Mouse (Mus musculus) forebrain, embryonic 12.5 days (tissue): ENCODE data around the gene Bcl11b. TPM values are rescaled to one million over a fixed set of nuclear protein-coding genes. Genes with fewer than 3 reads are reported as not detected.

ENCODE experiments used
- ATAC-seq: fragments of 200-750 bp; cut with Nextera tagmentation; 2 replicates; pipeline ENCODE4 v1.8.0; 2017; ENCODE audit warnings: moderate TSS enrichment; ENCODE audit not compliant: low FRiP score
- H3K27ac ChIP-seq: fragments of 300-500 bp; sonication (generic); 2 replicates; pipeline ENCODE4 v1.5.1; 2016; ENCODE audit warnings: mild to moderate bottlenecking
- H3K27me3 ChIP-seq: fragments of 300-500 bp; sonication (generic); 2 replicates; pipeline ENCODE4 v1.6.1; 2016; ENCODE audit warnings: mild to moderate bottlenecking
- H3K36me3 ChIP-seq: fragments of 300-500 bp; sonication (generic); replicated peaks from 2 replicates; pipeline ENCODE4 v1.6.1; 2016; ENCODE audit warnings: mild to moderate bottlenecking
- H3K4me1 ChIP-seq: fragments of 300-500 bp; sonication (generic); 2 replicates; pipeline ENCODE4 v1.6.1; 2016
- H3K4me2 ChIP-seq: fragments of 300-500 bp; sonication (generic); 2 replicates; pipeline ENCODE4 v1.6.1; 2016; ENCODE audit warnings: mild to moderate bottlenecking, moderate library complexity
- H3K4me3 ChIP-seq: fragments of 300-500 bp; sonication (generic); replicated peaks from 2 replicates; pipeline ENCODE4 v1.5.1; 2016; ENCODE audit warnings: mild to moderate bottlenecking
- H3K9ac ChIP-seq: fragments of 300-500 bp; sonication (generic); 2 replicates; pipeline ENCODE4 v1.6.1; 2016; ENCODE audit warnings: mild to moderate bottlenecking
- H3K9me3 ChIP-seq: fragments of 300-500 bp; sonication (generic); 2 replicates; pipeline ENCODE4 v1.6.1; 2016
- WGBS: fragments of 180-500 bp; shearing (Covaris S2); methylation state at CpG from one replicate; pipeline ENCODE4 v1.1.7; 2016; 5-methylcytosine and 5-hydroxymethylcytosine counted together
- polyA plus RNA-seq: library from polyadenylated mRNA; unstranded; fragments of >200 nt; fragmentation: Nextera tagmentation; extraction: Ambion mirVana; gene quantifications from 2 replicates; pipeline ENCODE4 v1.2.1, GENCODE M21; 2016

The Bcl11b gene
- polyA plus RNA-seq, 1 experiment from 2014 or later = 46.0 TPM

GRCm38 (mm10) chr12:108005488-108005800 lies 2.0 kb upstream of the Bcl11b start:
- Histone ChIP-seq H3K9me3 (no peaks in the 10 kb centered on the region), H3K27ac (peak overlapping the region; percentile 64; the same call in 1 of the 2 replicates), H3K36me3 (no peaks in the 10 kb centered on the region), H3K4me1 (peaks cover 44% of the 10 kb centered on the region), H3K27me3 (peaks cover 30% of the 10 kb centered on the region), H3K9ac (peak overlapping the region; percentile 59), H3K4me2 (peak overlapping the region; percentile 75), H3K4me3 (peak overlapping the region; percentile 96)
- ATAC-seq = peak; percentile 11; the same call in 1 of the 2 replicates
- 6% methylated on average over 14 of the region's 14 CpGs for WGBS

- Histone ChIP-seq H3K4me3 (peak overlapping the region; percentile 96), H3K4me1 (peaks cover 49% of the 10 kb centered on the region), H3K27ac (peak overlapping the region; percentile 64), H3K9ac (peak overlapping the region; percentile 59), H3K36me3 (no peaks in the 10 kb centered on the region), H3K27me3 (peaks cover 30% of the 10 kb centered on the region), H3K9me3 (no peaks in the 10 kb centered on the region), H3K4me2 (peak overlapping the region; percentile 75)
- ATAC-seq = peak; percentile 36
- under 1% methylated on average over 43 of the region's 43 CpGs for WGBS
These were observed 1.5 kb upstream of the Bcl11b start for GRCm38 (mm10) chr12:108004701-108005487.

- peak overlapping the region; percentile 99 for H3K27ac ChIP-seq
- H3K27me3 ChIP-seq = peaks cover 28% of the 10 kb centered on the region
- H3K4me1 ChIP-seq = peaks cover 48% of the 10 kb centered on the region
- H3K36me3 ChIP-seq = no peaks in the 10 kb centered on the region
- peak overlapping the region; percentile 98 for H3K9ac ChIP-seq
- WGBS = under 1% methylated on average over 35 of the region's 35 CpGs
- peak; percentile 73 for ATAC-seq
- peak overlapping the region; percentile 75 for H3K4me2 ChIP-seq
- H3K4me3 ChIP-seq = peak overlapping the region; percentile 96
- no peaks in the 10 kb centered on the region for H3K9me3 ChIP-seq
These were observed 526 bp upstream of the Bcl11b start for GRCm38 (mm10) chr12:108003928-108004327.

- Histone ChIP-seq H3K27me3 (peaks cover 19% of the 10 kb centered on the region), H3K4me2 (peak overlapping the region; percentile 75), H3K4me1 (peaks cover 60% of the 10 kb centered on the region), H3K4me3 (peak overlapping the region; percentile 96), H3K9me3 (no peaks in the 10 kb centered on the region), H3K9ac (peak overlapping the region; percentile 98), H3K36me3 (no peaks in the 10 kb centered on the region), H3K27ac (peak overlapping the region; percentile 99)
- under 1% methylated on average over 68 of the region's 78 CpGs for WGBS
- 0 out of 2 replicates have a peak, but pooled peaks have one; percentile 7 for ATAC-seq
These were observed 789 bp downstream of the Bcl11b start for GRCm38 (mm10) chr12:108002436-108003189.

GRCm38 (mm10) chr12:108001652-108002340 lies 1.6 kb downstream of the Bcl11b start:
- H3K4me2 ChIP-seq = peak overlapping the region; percentile 75
- H3K36me3 ChIP-seq = no peaks in the 10 kb centered on the region
- H3K27ac ChIP-seq = peak overlapping the region; percentile 99
- H3K4me3 ChIP-seq = peak overlapping the region; percentile 96
- no peak for ATAC-seq
- 1% methylated on average over 37 of the region's 37 CpGs for WGBS
- no peaks in the 10 kb centered on the region for H3K9me3 ChIP-seq
- H3K27me3 ChIP-seq = peaks cover 17% of the 10 kb centered on the region
- H3K9ac ChIP-seq = peak overlapping the region; percentile 98
- peaks cover 66% of the 10 kb centered on the region for H3K4me1 ChIP-seq

- ATAC-seq = no peak
- Histone ChIP-seq H3K27ac (peak overlapping the region; percentile 80), H3K4me2 (peak overlapping the region; percentile 75), H3K27me3 (peaks cover 15% of the 10 kb centered on the region), H3K9ac (peak overlapping the region; percentile 98), H3K4me3 (peak overlapping the region; percentile 96), H3K36me3 (no peaks in the 10 kb centered on the region), H3K9me3 (no peaks in the 10 kb centered on the region), H3K4me1 (peaks cover 65% of the 10 kb centered on the region)
- WGBS = 23% methylated on average over 2 of the region's 2 CpGs
These were observed 2.7 kb downstream of the Bcl11b start for GRCm38 (mm10) chr12:108000715-108001080.

- peak overlapping the region; percentile 96 for H3K4me3 ChIP-seq
- no peaks in the 10 kb centered on the region for H3K9me3 ChIP-seq
- H3K36me3 ChIP-seq = no peaks in the 10 kb centered on the region
- H3K27ac ChIP-seq = peak overlapping the region; percentile 80
- H3K4me2 ChIP-seq = peak overlapping the region; percentile 75
- no peak for ATAC-seq
- peak overlapping the region; percentile 98 for H3K9ac ChIP-seq
- peaks cover 8% of the 10 kb centered on the region; the same call in 1 of the 2 replicates for H3K27me3 ChIP-seq
- peaks cover 65% of the 10 kb centered on the region for H3K4me1 ChIP-seq
- 64% methylated on average over 15 of the region's 15 CpGs for WGBS
These were observed 3.4 kb downstream of the Bcl11b start for GRCm38 (mm10) chr12:107999751-108000714.

- peak overlapping the region; percentile 96 for H3K4me3 ChIP-seq
- 2% methylated on average over 20 of the region's 20 CpGs for WGBS
- H3K9me3 ChIP-seq = no peaks in the 10 kb centered on the region
- H3K4me1 ChIP-seq = peaks cover 68% of the 10 kb centered on the region
- no peaks in the 10 kb centered on the region for H3K36me3 ChIP-seq
- peak overlapping the region; percentile 75 for H3K4me2 ChIP-seq
- peak overlapping the region; percentile 47 for H3K9ac ChIP-seq
- H3K27ac ChIP-seq = peak overlapping the region; percentile 76; the same call in 1 of the 2 replicates
- ATAC-seq = 0 out of 2 replicates have a peak, but pooled peaks have one; percentile 43
- 0 out of 2 replicates have a peak, but pooled peaks cover 7% of the 10 kb centered on the region for H3K27me3 ChIP-seq
These were observed 4.7 kb downstream of the Bcl11b start for GRCm38 (mm10) chr12:107998746-107999145.

GRCm38 (mm10) chr12:107997901-107998300 lies 5.5 kb downstream of the Bcl11b start:
- no peaks in the 10 kb centered on the region for H3K36me3 ChIP-seq
- peak overlapping the region; percentile 96 for H3K4me3 ChIP-seq
- H3K4me1 ChIP-seq = peaks cover 76% of the 10 kb centered on the region
- H3K27me3 ChIP-seq = 0 out of 2 replicates have a peak, but pooled peaks cover 7% of the 10 kb centered on the region
- peak overlapping the region; percentile 47 for H3K9ac ChIP-seq
- peak overlapping the region; percentile 75 for H3K4me2 ChIP-seq
- ATAC-seq = 0 out of 2 replicates have a peak, but pooled peaks have one; percentile 3
- peak overlapping the region; percentile 21 for H3K27ac ChIP-seq
- 50% methylated on average over 11 of the region's 11 CpGs for WGBS
- H3K9me3 ChIP-seq = no peaks in the 10 kb centered on the region

- ATAC-seq = no peak
- H3K36me3 ChIP-seq = no peaks in the 10 kb centered on the region
- H3K9ac ChIP-seq = peak overlapping the region; percentile 47
- 28% methylated on average over 3 of the region's 3 CpGs for WGBS
- H3K9me3 ChIP-seq = no peaks in the 10 kb centered on the region
- peaks cover 81% of the 10 kb centered on the region for H3K4me1 ChIP-seq
- peak overlapping the region; percentile 96 for H3K4me3 ChIP-seq
- peak overlapping the region; percentile 75 for H3K4me2 ChIP-seq
- H3K27ac ChIP-seq = peak overlapping the region; percentile 53; the same call in 1 of the 2 replicates
- H3K27me3 ChIP-seq = 0 out of 2 replicates have a peak, but pooled peaks cover 7% of the 10 kb centered on the region
These were observed 6.2 kb downstream of the Bcl11b start for GRCm38 (mm10) chr12:107997241-107997640.

GRCm38 (mm10) chr12:107996773-107997172 lies 6.6 kb downstream of the Bcl11b start:
- Histone ChIP-seq H3K9me3 (no peaks in the 10 kb centered on the region), H3K4me1 (peaks cover 81% of the 10 kb centered on the region), H3K36me3 (no peaks in the 10 kb centered on the region), H3K4me3 (peak overlapping the region; percentile 96), H3K27me3 (0 out of 2 replicates have a peak, but pooled peaks cover 7% of the 10 kb centered on the region), H3K9ac (peak overlapping the region; percentile 47; the same call in 1 of the 2 replicates), H3K27ac (peak overlapping the region; percentile 53; the same call in 1 of the 2 replicates), H3K4me2 (peak overlapping the region; percentile 75)
- 31% methylated on average over 4 of the region's 4 CpGs for WGBS
- no peak for ATAC-seq
